Mouse (Mus musculus): Measurements from ENCODE around the gene Hsd17b1. TPM values are rescaled to one million over a fixed set of nuclear protein-coding genes. Genes with fewer than 3 reads are reported as not detected.
"Not testable (repeated sequence)": the region's sequence is repeated elsewhere in the genome, so short reads cannot be mapped to it uniquely, and the experiment has no call there.

The Hsd17b1 gene
- polyA plus RNA-seq, 1 experiment from 2014 or later: not detected

DNA sequence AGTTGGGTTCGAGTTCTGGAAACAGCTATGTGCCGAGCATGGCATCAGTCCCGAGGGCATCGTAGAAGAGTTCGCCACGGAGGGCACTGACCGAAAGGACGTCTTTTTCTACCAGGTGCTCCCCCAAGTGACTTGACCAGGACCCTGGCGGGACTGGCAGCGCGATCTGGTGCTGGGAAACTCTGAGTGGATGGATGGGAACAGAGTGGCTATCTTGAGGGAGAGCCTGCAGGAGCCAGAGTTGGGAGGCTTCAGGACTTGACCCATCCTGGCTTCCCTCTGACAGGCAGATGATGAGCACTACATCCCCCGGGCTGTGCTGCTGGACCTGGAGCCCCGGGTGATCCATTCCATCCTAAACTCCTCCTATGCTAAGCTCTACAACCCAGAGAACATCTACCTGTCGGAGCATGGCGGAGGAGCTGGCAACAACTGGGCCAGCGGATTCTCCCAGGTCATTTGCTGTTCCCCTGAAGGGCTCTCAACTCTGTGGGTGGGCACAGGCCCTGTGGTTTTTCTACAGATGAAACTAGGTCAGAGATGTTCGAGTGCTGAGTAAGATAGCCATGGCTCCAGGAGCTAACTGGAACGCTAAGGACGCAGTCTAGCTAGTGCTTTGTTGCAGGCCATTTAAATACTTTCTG is 42.5 kb downstream of the Hsd17b1 start:
- no peaks in the 10 kb centered on the region for H3K27me3 ChIP-seq (replicated peaks; ENCODE audit: low read depth, poor library complexity, severe bottlenecking)
- WGBS: 26% methylated on average over 19 of the region's 19 CpGs
- peaks cover 30% of the 10 kb centered on the region for H3K4me1 ChIP-seq
- DNase-seq (ENCODE audit: low spot score): peak; percentile 22
- peaks cover 61% of the 10 kb centered on the region for H3K36me3 ChIP-seq (replicated peaks)
- H3K27ac ChIP-seq (replicated peaks): peak overlapping the region; percentile 93
- peak overlapping the region; percentile 94 for H3K4me3 ChIP-seq
- H3K9me3 ChIP-seq: no peaks in the 10 kb centered on the region

- WGBS: 95% methylated on average over 8 of the region's 8 CpGs
- Histone ChIP-seq H3K4me1 (peaks cover 12% of the 10 kb centered on the region), H3K36me3 (replicated peaks) (peaks cover 65% of the 10 kb centered on the region)
- not testable (repeated sequence) for H3K27ac ChIP-seq (replicated peaks); H3K9me3 ChIP-seq; H3K27me3 ChIP-seq (replicated peaks; ENCODE audit: low read depth, poor library complexity, severe bottlenecking); H3K4me3 ChIP-seq; DNase-seq (ENCODE audit: low spot score)
Measured at GRCm38 (mm10) chr11:101124494-101124893, 46.3 kb downstream of the Hsd17b1 start.

GRCm38 (mm10) chr11:101125008-101125407 is 46.8 kb downstream of the Hsd17b1 start:
- H3K27me3 ChIP-seq (replicated peaks; ENCODE audit: low read depth, poor library complexity, severe bottlenecking); H3K4me3 ChIP-seq; H3K27ac ChIP-seq (replicated peaks); H3K9me3 ChIP-seq; DNase-seq (ENCODE audit: low spot score): not testable (repeated sequence)
- WGBS: 96% methylated on average over 9 of the region's 9 CpGs
- Histone ChIP-seq H3K4me1 (peaks cover 14% of the 10 kb centered on the region), H3K36me3 (replicated peaks) (peaks cover 65% of the 10 kb centered on the region)

- peaks cover 55% of the 10 kb centered on the region for H3K36me3 ChIP-seq (replicated peaks)
- 0 out of 2 replicates have a peak, but pooled peaks cover 4% of the 10 kb centered on the region for H3K27me3 ChIP-seq (replicated peaks; ENCODE audit: low read depth, poor library complexity, severe bottlenecking)
- H3K4me3 ChIP-seq: no peak overlapping the region
- H3K4me1 ChIP-seq: peaks cover 6% of the 10 kb centered on the region
- H3K9me3 ChIP-seq: peaks cover 11% of the 10 kb centered on the region; the same call in 1 of the 2 replicates
- no peak for DNase-seq (ENCODE audit: low spot score)
- 92% methylated on average over 1 of the region's 1 CpGs for WGBS
- H3K27ac ChIP-seq (replicated peaks): no peak overlapping the region
Measured at GRCm38 (mm10) chr11:101127075-101127474, 48.9 kb downstream of the Hsd17b1 start.

DNA sequence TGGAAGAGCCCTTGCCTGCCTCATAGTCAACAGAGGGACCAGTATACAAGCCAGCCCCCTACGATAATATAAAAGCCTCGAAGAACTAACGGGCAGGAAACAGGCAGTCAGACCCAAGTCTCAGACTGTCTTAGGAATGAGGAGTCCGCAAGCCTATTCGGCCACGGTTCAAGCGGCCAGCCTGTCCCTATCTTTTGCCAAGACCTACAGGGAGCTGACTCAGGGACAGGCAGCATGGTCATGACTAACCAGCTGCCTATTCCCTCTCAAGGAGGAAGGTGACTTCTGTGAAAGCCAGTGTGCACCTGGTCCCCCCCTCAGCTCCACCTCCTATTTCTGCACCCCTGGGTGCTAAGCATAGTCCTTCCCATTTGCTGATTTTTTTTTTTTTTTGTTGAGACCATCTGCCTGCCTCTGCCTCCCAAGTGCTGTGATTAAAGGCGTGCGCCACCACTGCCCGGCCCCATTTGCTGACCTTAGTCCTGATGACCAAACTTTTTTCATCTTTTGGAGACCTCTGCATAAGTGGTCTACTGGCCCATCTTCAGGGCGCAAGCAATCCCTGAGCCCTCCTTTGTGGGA is 50.9 kb downstream of the Hsd17b1 start:
- Histone ChIP-seq H3K4me1 (peaks cover 6% of the 10 kb centered on the region), H3K4me3 (no peak overlapping the region), H3K27me3 (replicated peaks; ENCODE audit: low read depth, poor library complexity, severe bottlenecking) (0 out of 2 replicates have a peak, but pooled peaks cover 5% of the 10 kb centered on the region), H3K27ac (replicated peaks) (no peak overlapping the region), H3K36me3 (replicated peaks) (peaks cover 35% of the 10 kb centered on the region), H3K9me3 (peaks cover 11% of the 10 kb centered on the region; the same call in 1 of the 2 replicates)
- 86% methylated on average over 11 of the region's 11 CpGs for WGBS
- DNase-seq (ENCODE audit: low spot score): no peak

Small RNA genes lying within 50 kb of the gene (microRNA-seq; reads per million reads assigned to microRNA genes)
- gene Mir6928: 1.2 reads per million

Other genes with a start within 250 kb of the Hsd17b1 start
- 14.4 and 14.9 TPM in 2 replicates for gene Stat5b, start 227.7 kb upstream of the Hsd17b1 start, polyA plus RNA-seq (2016; fragmentation: Nextera tagmentation; extraction: Ambion mirVana)
- 1.7 and 1.9 TPM in 2 replicates for gene Stat5a, start 219.1 kb upstream of the Hsd17b1 start, polyA plus RNA-seq (2016; fragmentation: Nextera tagmentation; extraction: Ambion mirVana)
- gene Stat3, start 138.9 kb upstream of the Hsd17b1 start, polyA plus RNA-seq (2016; fragmentation: Nextera tagmentation; extraction: Ambion mirVana): 22.5 and 22.8 TPM in 2 replicates
- gene Cavin1, start 107.5 kb upstream of the Hsd17b1 start, polyA plus RNA-seq (2016; fragmentation: Nextera tagmentation; extraction: Ambion mirVana): 20.6 and 23.5 TPM in 2 replicates
- gene Atp6v0a1, start 69.0 kb upstream of the Hsd17b1 start, polyA plus RNA-seq (2016; fragmentation: Nextera tagmentation; extraction: Ambion mirVana): 30.1 and 30.5 TPM in 2 replicates
- 7.4 and 8.9 TPM in 2 replicates for gene Naglu, start 8.4 kb upstream of the Hsd17b1 start, polyA plus RNA-seq (2016; fragmentation: Nextera tagmentation; extraction: Ambion mirVana)
- 48.7 and 51.1 TPM in 2 replicates for gene Coasy, start 4.2 kb downstream of the Hsd17b1 start, polyA plus RNA-seq (2016; fragmentation: Nextera tagmentation; extraction: Ambion mirVana)
- 40.6 and 41.0 TPM in 2 replicates for gene Mlx, start 8.9 kb downstream of the Hsd17b1 start, polyA plus RNA-seq (2016; fragmentation: Nextera tagmentation; extraction: Ambion mirVana)
- gene Psmc3ip, start 17.0 kb downstream of the Hsd17b1 start, polyA plus RNA-seq (2016; fragmentation: Nextera tagmentation; extraction: Ambion mirVana): 69.5 and 72.3 TPM in 2 replicates
- gene Retreg3, start 41.5 kb downstream of the Hsd17b1 start, polyA plus RNA-seq (2016; fragmentation: Nextera tagmentation; extraction: Ambion mirVana): 19.7 and 20.2 TPM in 2 replicates
- gene Tubg1, start 41.5 kb downstream of the Hsd17b1 start, polyA plus RNA-seq (2016; fragmentation: Nextera tagmentation; extraction: Ambion mirVana): 135 and 142 TPM in 2 replicates
- gene Tubg2, start 77.5 kb downstream of the Hsd17b1 start, polyA plus RNA-seq (2016; fragmentation: Nextera tagmentation; extraction: Ambion mirVana): 4.9 and 5.7 TPM in 2 replicates
- 0.23 and 0.31 TPM in 2 replicates for gene Cntnap1, start 92.1 kb downstream of the Hsd17b1 start, polyA plus RNA-seq (2016; fragmentation: Nextera tagmentation; extraction: Ambion mirVana)
- 3.7 and 4.0 TPM in 2 replicates for gene Plekhh3, start 92.9 kb downstream of the Hsd17b1 start, polyA plus RNA-seq (2016; fragmentation: Nextera tagmentation; extraction: Ambion mirVana)
- gene Ccr10, start 97.0 kb downstream of the Hsd17b1 start, polyA plus RNA-seq (2016; fragmentation: Nextera tagmentation; extraction: Ambion mirVana): 0.16 TPM in 1 of 2 replicates, not detected in the other
- 13.3 and 14.5 TPM in 2 replicates for gene Ezh1, start 148.1 kb downstream of the Hsd17b1 start, polyA plus RNA-seq (2016; fragmentation: Nextera tagmentation; extraction: Ambion mirVana)
- gene Ramp2, start 167.6 kb downstream of the Hsd17b1 start, polyA plus RNA-seq (2016; fragmentation: Nextera tagmentation; extraction: Ambion mirVana): 66.4 and 68.4 TPM in 2 replicates
- gene Vps25, start 175.3 kb downstream of the Hsd17b1 start, polyA plus RNA-seq (2016; fragmentation: Nextera tagmentation; extraction: Ambion mirVana): 124 TPM in 2 replicates
- gene Wnk4, start 182.2 kb downstream of the Hsd17b1 start, polyA plus RNA-seq (2016; fragmentation: Nextera tagmentation; extraction: Ambion mirVana): 6.0 and 8.3 TPM in 2 replicates
- gene Cntd1, start 200.6 kb downstream of the Hsd17b1 start, polyA plus RNA-seq (2016; fragmentation: Nextera tagmentation; extraction: Ambion mirVana): 1.3 and 1.4 TPM in 2 replicates
- 200 and 203 TPM in 2 replicates for gene Coa3, start 200.7 kb downstream of the Hsd17b1 start, polyA plus RNA-seq (2016; fragmentation: Nextera tagmentation; extraction: Ambion mirVana)
- 141 and 154 TPM in 2 replicates for gene Becn1, start 223.9 kb downstream of the Hsd17b1 start, polyA plus RNA-seq (2016; fragmentation: Nextera tagmentation; extraction: Ambion mirVana)
- 189 and 203 TPM in 2 replicates for gene Psme3, start 237.8 kb downstream of the Hsd17b1 start, polyA plus RNA-seq (2016; fragmentation: Nextera tagmentation; extraction: Ambion mirVana)
- gene Aoc2, start 246.7 kb downstream of the Hsd17b1 start, polyA plus RNA-seq (2016; fragmentation: Nextera tagmentation; extraction: Ambion mirVana): 2.6 and 3.4 TPM in 2 replicates

Measured in embryonic facial prominence, embryonic 10.5 days (tissue).